Mouse (Mus musculus): ENCODE results near the gene Eef1a1.
"Not testable (repeated sequence)": the region's sequence is repeated elsewhere in the genome, so short reads cannot be mapped to it uniquely, and the experiment has no call there.

Gene Eef1a1

GRCm38 (mm10) chr9:78488890-78489420, at the start of gene Eef1a1:
Gene Eef1a1, minus strand, starts transcription at chr9:78489151.
- DNase-seq (ENCODE audit: low read depth): peak; percentile 54

- DNase-seq (ENCODE audit: low read depth): no peak
Observed at GRCm38 (mm10) chr9:78538421-78538820, 49.5 kb upstream of the Eef1a1 start.

- DNase-seq (ENCODE audit: low read depth): no peak
Observed at GRCm38 (mm10) chr9:78537154-78537873, 48.4 kb upstream of the Eef1a1 start.

GRCm38 (mm10) chr9:78534606-78535005, 45.7 kb upstream of the Eef1a1 start:
- no peak for DNase-seq (ENCODE audit: low read depth)

GRCm38 (mm10) chr9:78533296-78533935, 44.5 kb upstream of the Eef1a1 start:
- DNase-seq (ENCODE audit: low read depth): peak; percentile 80

GRCm38 (mm10) chr9:78532341-78532819, 43.4 kb upstream of the Eef1a1 start:
- DNase-seq (ENCODE audit: low read depth): no peak

- DNase-seq (ENCODE audit: low read depth): no peak
Observed at GRCm38 (mm10) chr9:78531816-78532215, 42.9 kb upstream of the Eef1a1 start.

GRCm38 (mm10) chr9:78527767-78528381, 38.9 kb upstream of the Eef1a1 start:
- DNase-seq (ENCODE audit: low read depth): peak; percentile 90

- peak; percentile 99 for DNase-seq (ENCODE audit: low read depth)
Observed at GRCm38 (mm10) chr9:78527301-78527761, 38.4 kb upstream of the Eef1a1 start.

- DNase-seq (ENCODE audit: low read depth): no peak
Observed at GRCm38 (mm10) chr9:78526206-78526605, 37.3 kb upstream of the Eef1a1 start.

GRCm38 (mm10) chr9:78525451-78526135, 36.6 kb upstream of the Eef1a1 start:
- DNase-seq (ENCODE audit: low read depth): no peak

GRCm38 (mm10) chr9:78521689-78522088, 32.7 kb upstream of the Eef1a1 start:
- no peak for DNase-seq (ENCODE audit: low read depth)

- DNase-seq (ENCODE audit: low read depth): no peak
Observed at GRCm38 (mm10) chr9:78520780-78521601, 32.0 kb upstream of the Eef1a1 start.

- DNase-seq (ENCODE audit: low read depth): no peak
Observed at GRCm38 (mm10) chr9:78520127-78520779, 31.3 kb upstream of the Eef1a1 start.

- DNase-seq (ENCODE audit: low read depth): not testable (repeated sequence)
Observed at GRCm38 (mm10) chr9:78517237-78517636, 28.3 kb upstream of the Eef1a1 start.

GRCm38 (mm10) chr9:78516125-78516524, 27.2 kb upstream of the Eef1a1 start:
- peak; percentile 64 for DNase-seq (ENCODE audit: low read depth)

- no peak for DNase-seq (ENCODE audit: low read depth)
Observed at GRCm38 (mm10) chr9:78514681-78515080, 25.7 kb upstream of the Eef1a1 start.

- DNase-seq (ENCODE audit: low read depth): no peak
Observed at GRCm38 (mm10) chr9:78513776-78514500, 25.0 kb upstream of the Eef1a1 start.

GRCm38 (mm10) chr9:78511705-78512104, 22.8 kb upstream of the Eef1a1 start:
- no peak for DNase-seq (ENCODE audit: low read depth)
